Mouse (Mus musculus) embryo, embryonic 11.5 days (tissue): ENCODE measurements around the gene Rhd.

ENCODE experiments used
- DNase-seq: peaks from one replicate; pipeline ENCODE4 v3.0.0-alpha.2; 2012; ENCODE audit warnings: low read depth, low spot score

Rhd gene

DNA sequence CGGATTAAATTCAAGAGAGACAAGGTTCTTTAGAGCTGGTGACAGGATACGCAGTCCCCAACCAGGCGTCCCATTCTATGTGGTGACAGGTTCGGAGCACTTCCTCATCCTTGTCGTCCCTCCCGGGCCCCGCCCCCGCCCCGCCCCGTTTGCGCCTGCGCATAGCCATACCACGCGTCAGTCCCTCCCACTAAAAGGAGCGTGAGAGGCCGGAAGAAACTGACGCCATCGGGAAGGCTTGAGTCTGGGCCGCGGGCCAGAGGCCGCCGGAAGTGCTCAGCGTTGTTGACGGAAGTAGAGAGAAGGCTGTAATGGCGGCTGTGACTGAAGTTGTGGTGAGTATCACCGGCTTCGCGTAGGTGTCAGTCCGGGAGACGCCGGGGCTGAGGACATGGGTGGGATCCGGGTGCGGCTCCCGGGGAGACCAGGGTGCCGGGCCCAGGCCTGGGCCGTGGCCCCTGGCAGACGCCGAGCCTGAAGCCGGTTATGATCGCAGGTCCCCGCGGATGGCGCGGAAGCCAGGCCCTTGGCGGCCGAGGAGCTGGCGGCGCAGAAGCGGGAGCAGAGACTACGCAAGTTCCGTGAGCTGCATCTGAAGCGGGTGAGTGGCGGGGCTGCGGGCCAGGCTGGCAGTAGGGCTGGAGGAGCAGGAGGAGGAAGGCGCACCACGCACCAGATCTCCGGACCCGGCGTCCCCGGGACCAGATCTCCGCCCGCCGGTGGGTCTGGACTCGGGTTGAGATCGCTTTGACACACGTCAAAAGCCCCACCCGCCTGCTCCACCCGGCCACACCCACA is 66.5 kb downstream of the Rhd start, which contains the start of gene Syf2:
TSS of gene Syf2 (plus strand) at position 215 of the 798 bp plus-strand sequence.
- peak; percentile 95 for DNase-seq

DNA sequence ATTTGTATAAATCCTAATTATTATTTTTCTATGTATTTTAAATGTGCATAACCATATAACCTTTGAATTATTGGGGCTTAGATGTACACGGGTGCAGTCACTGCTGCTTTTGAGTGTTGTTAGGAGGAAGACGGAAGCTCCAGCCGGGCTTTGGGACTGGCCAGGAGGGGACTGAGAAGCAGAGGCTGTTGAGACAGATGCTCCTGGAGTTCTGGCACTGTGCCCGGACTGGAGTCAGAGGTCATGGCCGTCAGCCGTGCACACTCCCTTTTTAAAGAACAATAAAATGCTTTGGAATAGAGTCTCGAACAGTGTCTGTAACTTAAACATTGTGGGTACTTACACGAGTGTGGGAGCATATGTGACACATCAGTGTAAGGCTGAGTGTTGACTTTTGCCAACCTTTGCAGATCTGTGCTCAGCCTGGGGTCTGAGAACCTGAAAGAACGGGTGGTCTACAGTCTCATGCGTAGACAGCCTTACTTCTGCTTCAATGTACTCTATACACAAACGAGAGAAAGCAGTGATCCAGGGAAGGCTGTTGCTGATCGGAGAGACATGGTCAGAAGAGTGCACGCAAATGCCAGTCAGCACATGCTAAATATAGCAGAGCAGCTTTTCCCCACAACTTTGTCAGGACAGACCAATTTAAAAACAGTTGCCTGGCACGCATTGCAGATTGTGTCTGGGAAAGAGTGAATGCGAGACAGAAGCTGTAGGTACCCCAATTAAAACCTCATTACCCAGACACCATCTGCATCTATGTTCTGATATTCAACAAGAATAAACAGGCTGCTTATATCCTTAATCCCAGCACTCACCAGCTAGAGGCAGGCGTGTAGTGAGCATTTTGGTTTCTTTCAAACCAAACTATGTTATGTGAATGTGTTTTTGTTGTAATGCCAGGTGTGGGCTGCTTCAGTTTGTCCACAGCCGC is 73.2 kb downstream of the Rhd start:
- DNase-seq, result no peak

DNA sequence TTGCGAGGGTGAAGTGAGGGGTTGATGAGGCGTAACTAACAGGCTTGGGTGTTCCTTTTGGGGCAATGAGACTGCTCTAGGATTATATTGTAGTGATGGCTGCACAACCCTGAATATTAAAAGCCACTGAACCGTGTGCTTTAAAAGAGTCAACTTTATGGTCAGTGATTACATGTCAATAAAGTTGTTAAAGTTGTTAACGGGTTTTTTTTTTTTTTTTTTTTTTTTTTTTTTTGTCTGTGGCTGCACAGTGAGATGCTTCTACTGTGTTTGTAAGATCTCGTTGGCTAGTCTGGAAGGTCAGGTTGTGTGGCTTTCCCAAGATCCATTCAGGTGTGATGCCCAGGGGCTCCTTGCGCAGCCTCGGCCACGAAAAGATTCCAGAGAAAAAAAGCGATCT is 75.6 kb downstream of the Rhd start:
- DNase-seq, result no peak

DNA sequence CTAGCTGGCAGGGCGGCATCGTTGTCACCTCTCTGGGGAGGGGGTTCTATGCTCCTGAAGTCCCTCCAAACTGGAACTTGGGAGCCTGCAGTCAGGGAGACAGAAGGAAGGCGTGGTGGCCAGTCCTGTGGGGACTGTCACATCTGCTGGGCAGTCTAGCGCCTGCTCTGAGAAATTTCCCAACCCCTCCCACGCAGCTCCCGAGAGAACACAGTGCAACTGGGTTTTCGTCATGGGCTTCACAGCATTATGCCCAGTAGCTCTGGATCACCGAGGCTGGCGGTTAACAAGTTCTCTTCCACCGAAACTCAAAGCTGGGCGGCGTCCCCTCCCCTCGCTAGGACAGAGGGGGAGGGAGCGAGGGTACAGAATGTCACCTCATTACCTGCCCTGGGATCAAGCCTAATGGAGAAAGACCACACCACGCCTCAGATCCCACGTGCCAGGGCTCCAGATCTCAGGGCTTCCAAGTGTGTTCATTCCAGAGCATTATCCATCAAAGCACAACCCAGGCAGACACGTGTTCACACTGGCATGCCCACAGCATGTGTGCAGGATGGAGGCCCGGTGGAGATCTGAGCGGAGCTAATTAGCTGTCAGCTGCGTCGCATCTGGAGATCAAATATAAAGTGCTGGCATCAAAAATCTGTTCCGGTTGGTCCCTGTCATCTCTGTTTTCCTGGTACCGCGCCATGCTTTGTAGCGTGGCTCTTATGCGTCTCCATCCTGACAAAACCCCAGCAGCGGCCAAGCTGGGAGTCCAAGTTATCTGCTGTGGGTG is 79.6 kb downstream of the Rhd start:
- DNase-seq, result no peak
